ENCODE assay signal across 12 mouse cellular contexts in the genomic region with DNA sequence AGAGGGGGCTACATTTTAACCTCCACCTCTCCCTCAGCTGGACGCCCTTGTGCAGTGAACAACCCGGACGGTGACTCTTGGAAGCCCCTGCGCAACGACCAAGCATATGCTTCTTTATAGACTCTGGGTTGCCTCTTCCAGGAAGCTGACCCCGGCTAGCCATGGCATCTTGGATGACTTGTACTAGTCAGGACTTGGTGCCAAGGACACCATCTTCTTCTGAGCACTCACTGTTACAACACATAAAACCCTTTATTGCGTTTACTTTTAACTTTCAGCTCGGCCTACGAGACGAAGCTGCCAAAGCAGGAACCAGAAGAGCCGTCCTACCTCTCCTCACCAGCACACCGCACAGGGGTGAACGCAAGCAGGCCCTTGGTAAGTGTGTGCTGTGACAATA.
"Had no signal": no experiment of that assay in that cellular context is flagged by ENCODE, and none has a peak within 500 bp of the region (broad histone marks: within the 10 kb centered on the region; RNA-seq: fewer than 3 reads in every experiment).

No protein-coding gene starts in this region.

- DNase-seq: kidney, adult 2 months; kidney, postnatal 25 days; liver, embryonic 13.5 days; lung, embryonic 14.5 days; lung, postnatal 10 days; lung, postnatal 36 days; thymus, postnatal 25 days had no signal

- H3K9ac ChIP-seq: liver, embryonic 13.5 days; lung, embryonic 14.5 days; midbrain, embryonic 12.5 days had no signal

- H3K4me3 ChIP-seq: liver, embryonic 13.5 days; midbrain, embryonic 12.5 days had no signal

- H3K36me3 ChIP-seq: liver, embryonic 13.5 days; midbrain, embryonic 12.5 days had no signal

- H3K9me3 ChIP-seq: liver, embryonic 13.5 days; megakaryocyte, embryonic 14.5 days; midbrain, embryonic 12.5 days had no signal

- H3K27ac ChIP-seq: kidney, postnatal 0 days; liver, embryonic 13.5 days; midbrain, embryonic 12.5 days; stomach, postnatal 0 days had no signal

- H3K4me1 ChIP-seq: liver, embryonic 13.5 days had no signal

- H3K4me2 ChIP-seq: liver, embryonic 13.5 days; lung, embryonic 14.5 days; midbrain, embryonic 12.5 days had no signal

- H3K27me3 ChIP-seq: megakaryocyte, embryonic 14.5 days had no signal

- ATAC-seq: intestine, postnatal 0 days had no signal
